Mouse (Mus musculus): ENCODE results near the gene B4galnt4.
"Not testable (repeated sequence)": the region's sequence is repeated elsewhere in the genome, so short reads cannot be mapped to it uniquely, and the experiment has no call there.

The B4galnt4 gene

GRCm38 (mm10) chr7:141060426-141061242 is at the start of gene B4galnt4:
B4galnt4 (plus strand) TSS chr7:141061104.
- peak; percentile 95 to 96 for DNase-seq

- DNase-seq = no peak
These were observed 49.6 kb upstream of the B4galnt4 start for GRCm38 (mm10) chr7:141011238-141011770.

GRCm38 (mm10) chr7:141016707-141017697 is 43.9 kb upstream of the B4galnt4 start:
- DNase-seq = no peak

GRCm38 (mm10) chr7:141017824-141018223 is 43.1 kb upstream of the B4galnt4 start, which contains the start of gene Ifitm6:
Ifitm6 (minus strand) TSS chr7:141017924.
- DNase-seq = not testable (repeated sequence)

- no peak for DNase-seq
These were observed 41.9 kb upstream of the B4galnt4 start for GRCm38 (mm10) chr7:141019028-141019427.

- DNase-seq = no peak
These were observed 39.1 kb upstream of the B4galnt4 start for GRCm38 (mm10) chr7:141021489-141022449.

- DNase-seq = peak in 1 of 2 experiments; percentile 7
These were observed 35.8 kb upstream of the B4galnt4 start for GRCm38 (mm10) chr7:141024865-141025838.

- no peak for DNase-seq
These were observed 34.7 kb upstream of the B4galnt4 start for GRCm38 (mm10) chr7:141026097-141026739.

GRCm38 (mm10) chr7:141026740-141027098 is 34.2 kb upstream of the B4galnt4 start:
- no peak for DNase-seq

- no peak for DNase-seq
These were observed 32.1 kb upstream of the B4galnt4 start, which contains the start of gene Gm17387 for GRCm38 (mm10) chr7:141028831-141029230. Gm17387 (plus strand) TSS chr7:141029131.

- no peak for DNase-seq
These were observed 30.5 kb upstream of the B4galnt4 start for GRCm38 (mm10) chr7:141030390-141030789.

- DNase-seq = no peak
These were observed 28.3 kb upstream of the B4galnt4 start for GRCm38 (mm10) chr7:141032458-141033167.

- DNase-seq = not testable (repeated sequence)
These were observed 24.3 kb upstream of the B4galnt4 start for GRCm38 (mm10) chr7:141036624-141037023.

GRCm38 (mm10) chr7:141038090-141039032 is 22.5 kb upstream of the B4galnt4 start:
- no peak for DNase-seq

GRCm38 (mm10) chr7:141039386-141040107 is 21.4 kb upstream of the B4galnt4 start:
- DNase-seq = no peak

- no peak for DNase-seq
These were observed 19.9 kb upstream of the B4galnt4 start for GRCm38 (mm10) chr7:141040867-141041606.

- peak; percentile 75 to 85 for DNase-seq
These were observed 19.2 kb upstream of the B4galnt4 start for GRCm38 (mm10) chr7:141041661-141042060.

Measured in cerebellum, postnatal 10 days (tissue).